Mouse (Mus musculus) spleen, adult 2 months (tissue): Measurements from ENCODE around the gene Brd2.
A peak's percentile ranks its signal among the peaks of the same experiment; 100 is the strongest.

Experiments used
- CTCF ChIP-seq: fragments of 200-500 bp; IDR thresholded peaks from 2 replicates; pipeline ENCODE4 v1.5.1; 2011; ENCODE audit warnings: mild to moderate bottlenecking, inconsistent platforms; ENCODE audit not compliant: insufficient read depth, insufficient read length, insufficient replicate concordance; ENCODE audit errors: extremely low read depth
- POLR2A ChIP-seq: fragments of 200-500 bp; IDR thresholded peaks from 2 replicates; pipeline ENCODE4 v1.6.1; 2011; ENCODE audit warnings: low read depth, low read length, inconsistent platforms

DNA sequence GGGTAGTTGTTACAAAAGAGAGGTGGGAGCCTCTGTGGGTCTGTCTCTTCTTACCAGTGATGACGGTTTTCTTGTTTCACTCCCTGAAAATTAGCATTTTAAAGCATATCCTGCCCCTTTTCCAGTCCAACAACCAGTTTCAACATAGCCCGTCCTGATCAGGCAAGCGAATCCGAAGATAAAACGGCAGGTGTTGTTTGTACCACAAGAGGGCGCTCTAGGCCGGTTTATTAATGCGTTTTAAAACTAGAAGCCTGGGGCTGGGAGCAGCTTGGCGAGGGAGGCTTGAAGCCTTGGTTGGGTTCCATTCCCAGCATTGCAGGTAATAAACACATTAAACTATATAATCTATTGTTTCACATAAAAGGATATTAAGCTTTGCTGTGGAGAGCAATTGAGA is 44.9 kb downstream of the Brd2 start:
- TF ChIP-seq CTCF, result peak; percentile 58; the same call in 1 of the 2 replicates
- TF ChIP-seq POLR2A, result no peak
